Mouse (Mus musculus) adrenal gland, adult 2 months (tissue): ENCODE data around the gene Ptprb. TPM values are rescaled to one million over a fixed set of nuclear protein-coding genes. Genes with fewer than 3 reads are reported as not detected.

ENCODE experiments used
- DNase-seq: peaks from one replicate; pipeline ENCODE4 v3.0.0; 2021
- polyA plus RNA-seq: library from polyadenylated mRNA; depleted of rRNA; stranded (reverse); fragments of >200 nt; gene quantifications from 2 replicates; pipeline ENCODE4 v1.2.3, GENCODE M21; 2012
- total RNA-seq, 2 experiments: library from RNA; stranded (reverse); gene quantifications; 2 replicates each; pipeline ENCODE4 v1.2.3; 2021

The Ptprb gene
- total and polyA plus RNA-seq, 3 experiments: 5.0 to 47.5 (median 36.3) TPM

DNA sequence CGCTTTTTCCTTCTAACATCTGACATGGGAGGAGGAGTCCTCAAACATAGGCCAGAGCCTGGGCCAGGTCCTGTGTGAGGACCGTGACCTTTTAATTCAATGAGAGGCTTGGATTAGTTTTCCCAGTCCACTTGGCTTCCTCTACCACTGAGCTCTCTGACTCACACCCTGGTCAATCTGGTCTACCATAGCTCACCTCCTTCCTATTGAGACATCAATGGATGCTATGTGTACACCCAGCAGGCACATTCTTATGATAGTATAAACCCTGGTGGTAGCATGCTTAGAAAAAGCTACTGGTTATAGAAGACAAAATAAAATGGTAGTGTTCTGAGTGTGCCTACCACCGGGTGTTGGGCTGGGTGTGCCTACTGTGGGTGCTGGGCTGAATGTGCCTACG, 21.1 kb downstream of the Ptprb start:
- no peak for DNase-seq

DNA sequence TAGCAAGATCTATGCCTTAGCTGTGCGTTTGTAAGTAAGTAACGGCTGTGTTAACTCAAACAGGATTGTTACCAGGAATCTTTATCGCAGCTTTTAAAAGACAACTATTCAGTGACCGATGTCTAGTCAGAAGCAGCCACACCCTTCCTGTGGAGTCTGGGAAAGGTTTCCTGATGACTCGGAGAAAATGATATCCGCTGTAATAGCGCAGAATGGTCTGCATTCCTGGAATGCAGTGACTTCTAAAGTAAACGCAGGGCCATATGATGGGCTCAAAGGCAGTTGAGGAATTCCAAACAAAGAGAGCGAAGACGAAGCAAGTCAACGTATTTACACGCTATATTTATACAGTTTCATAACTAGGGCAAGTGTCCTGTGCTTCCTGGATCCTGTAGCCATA, 22.5 kb downstream of the Ptprb start:
- DNase-seq: no peak

DNA sequence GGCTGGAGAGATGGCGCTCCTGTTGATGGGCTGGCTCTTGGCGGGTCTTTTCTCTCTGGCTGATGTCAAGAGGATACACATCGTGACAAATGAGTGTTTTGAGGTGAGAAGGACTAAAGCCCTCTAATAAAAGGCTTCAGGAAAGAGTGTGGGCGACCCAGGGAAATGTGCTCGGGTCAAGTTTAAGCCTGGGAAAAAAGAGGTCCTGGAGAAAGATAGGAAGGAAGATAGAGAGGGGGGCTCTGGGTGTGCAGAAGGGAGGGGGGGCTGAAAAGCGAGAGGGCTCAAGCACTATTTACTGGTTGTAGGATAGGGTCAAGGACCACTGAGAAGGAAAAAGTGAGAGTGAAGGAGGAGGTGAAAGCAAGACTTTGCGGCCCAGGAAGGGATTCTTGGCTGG, 25.5 kb downstream of the Ptprb start:
- no peak for DNase-seq

DNA sequence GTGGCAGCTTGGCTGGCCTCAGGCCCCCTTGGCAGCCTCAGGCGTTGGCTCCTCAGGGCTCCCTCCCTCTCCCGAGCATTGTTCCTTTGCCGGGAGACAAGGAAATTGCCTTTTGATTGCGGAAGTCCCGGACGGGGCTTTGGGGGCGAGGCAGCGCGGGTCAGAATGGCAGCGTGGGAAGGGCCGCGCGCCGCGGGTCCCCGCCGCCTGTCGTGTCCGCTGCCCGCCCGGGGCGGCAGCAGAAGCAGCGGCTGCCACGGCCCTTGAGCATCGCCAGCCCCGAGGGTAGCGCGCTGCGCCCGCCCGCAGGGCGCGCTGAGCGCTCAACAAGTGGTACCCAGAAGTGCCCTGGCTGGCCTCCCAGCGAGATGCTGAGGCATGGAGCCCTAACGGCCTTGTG, 25.9 kb downstream of the Ptprb start:
- peak; percentile 67 for DNase-seq

DNA sequence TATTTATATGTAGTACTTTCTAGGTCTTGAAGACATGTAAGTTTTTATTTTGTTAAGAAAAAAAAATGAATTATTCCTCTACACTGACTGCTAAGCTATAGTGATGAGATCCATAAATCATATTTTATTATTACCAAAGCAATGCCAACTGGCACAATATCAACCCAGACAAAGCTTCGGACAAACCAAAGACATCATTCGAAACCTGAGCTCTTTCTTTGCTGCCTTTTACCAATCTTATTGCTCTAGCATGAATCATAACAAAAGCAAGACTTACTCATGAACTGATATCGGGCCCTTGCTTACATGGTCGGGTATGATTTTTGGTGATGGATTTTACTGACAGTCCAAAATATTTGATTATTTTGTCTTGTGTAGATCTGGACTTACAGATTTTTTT, 29.0 kb downstream of the Ptprb start:
- no peak for DNase-seq

DNA sequence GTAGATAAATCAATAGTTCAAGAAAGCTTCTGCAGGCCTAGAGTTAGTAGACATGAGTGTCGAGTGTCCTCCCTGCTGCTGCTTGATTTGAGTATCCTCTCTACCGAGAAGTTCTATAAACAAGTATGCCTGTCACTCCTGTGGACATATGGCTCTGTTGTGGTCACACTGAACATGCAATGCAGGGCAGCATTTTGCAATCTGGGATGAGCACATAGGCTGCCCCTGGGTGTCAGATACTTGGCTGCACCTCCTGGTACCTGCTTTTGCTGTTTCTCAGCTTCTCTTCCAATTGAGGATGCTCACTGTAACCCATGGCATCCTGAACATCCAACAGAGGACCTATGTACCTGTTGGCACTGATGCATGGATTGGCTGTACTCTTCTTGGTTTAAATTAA, 34.1 kb downstream of the Ptprb start:
- no peak for DNase-seq

DNA sequence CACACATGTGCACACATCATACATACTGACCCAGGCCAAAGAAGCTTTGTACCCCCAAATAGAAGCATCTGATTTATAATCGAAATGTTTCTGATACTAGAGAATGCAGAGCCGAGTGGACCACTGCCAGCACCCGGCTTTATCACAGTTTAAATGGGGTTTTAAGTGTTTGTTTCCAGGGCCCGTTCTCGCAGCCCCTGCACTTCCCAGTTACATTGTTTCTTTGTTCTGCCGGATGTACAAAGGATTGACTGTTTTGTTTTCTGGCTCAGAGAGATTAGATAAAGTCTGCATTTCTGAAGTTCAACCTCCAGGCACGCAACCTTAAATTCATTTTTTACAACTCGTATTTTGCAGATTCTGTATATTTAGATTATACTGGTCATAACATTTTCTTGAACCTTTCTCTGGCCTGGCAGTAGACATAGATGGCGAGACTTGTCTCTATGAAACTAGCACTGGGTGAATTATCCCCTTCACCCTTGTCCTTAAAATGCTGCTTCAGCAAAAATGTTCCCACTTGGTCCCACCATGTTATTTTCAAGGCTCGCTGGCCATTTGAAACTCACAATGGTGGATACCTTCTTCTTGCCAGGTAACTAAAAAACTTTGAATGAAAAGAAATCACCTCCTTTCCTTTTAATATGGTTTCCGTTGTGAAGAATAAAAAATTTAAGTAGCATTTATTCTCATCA, 35.3 kb downstream of the Ptprb start:
- no peak for DNase-seq

DNA sequence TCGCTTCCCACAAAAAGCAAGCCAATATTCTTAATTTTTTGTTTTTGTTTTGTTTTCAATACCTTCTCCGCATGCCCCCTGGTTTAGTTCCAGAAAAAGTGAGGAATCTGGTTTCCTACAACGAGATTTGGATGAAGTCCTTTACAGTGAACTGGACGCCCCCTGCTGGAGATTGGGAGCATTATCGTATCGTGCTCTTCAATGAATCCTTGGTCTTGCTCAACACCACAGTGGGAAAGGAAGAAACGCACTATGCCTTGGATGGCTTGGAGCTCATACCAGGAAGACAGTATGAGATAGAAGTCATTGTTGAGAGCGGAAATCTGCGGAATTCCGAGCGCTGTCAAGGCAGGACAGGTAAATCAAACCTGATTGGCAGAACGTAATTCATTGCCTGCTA, 43.9 kb downstream of the Ptprb start:
- DNase-seq: peak; percentile 72

DNA sequence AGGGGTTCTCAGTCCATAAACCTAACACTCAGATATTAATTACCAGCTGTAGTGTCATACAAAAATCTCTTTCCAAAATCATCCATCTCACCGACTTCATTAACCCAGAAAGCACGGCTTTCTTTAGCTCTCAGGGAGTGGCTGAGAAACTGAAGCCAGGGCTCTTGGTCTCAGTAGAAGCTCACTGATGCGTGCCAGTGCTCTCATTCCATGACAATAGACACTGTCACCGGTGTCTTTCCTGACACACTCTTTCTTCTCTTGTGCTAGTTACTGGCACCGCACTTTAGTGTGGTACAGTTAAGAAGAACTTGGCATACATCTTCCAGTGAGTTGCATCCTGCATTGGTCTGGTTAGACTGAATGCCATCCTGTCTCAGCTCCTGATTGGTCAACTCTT, 53.8 kb downstream of the Ptprb start:
- no peak for DNase-seq

DNA sequence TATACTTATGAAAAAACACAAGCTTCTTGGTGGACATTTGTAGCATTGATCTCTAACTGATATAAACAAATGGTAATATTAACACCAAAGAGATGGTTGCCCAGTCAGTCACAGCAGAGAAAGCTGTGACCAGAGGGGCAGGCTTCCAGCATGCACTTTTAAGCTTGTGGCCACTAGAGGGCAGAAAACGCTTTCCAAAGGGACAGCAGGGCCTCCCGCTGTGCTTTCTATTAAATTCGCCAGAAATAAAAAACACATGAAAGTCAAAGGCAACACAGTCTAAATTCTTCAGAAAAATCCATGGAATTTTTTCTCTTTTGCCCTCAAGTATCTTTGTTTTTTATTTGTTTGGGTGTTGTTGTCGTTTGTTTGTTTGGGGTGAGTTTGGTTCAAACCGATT, 55.1 kb downstream of the Ptprb start:
- peak; percentile 72 for DNase-seq

DNA sequence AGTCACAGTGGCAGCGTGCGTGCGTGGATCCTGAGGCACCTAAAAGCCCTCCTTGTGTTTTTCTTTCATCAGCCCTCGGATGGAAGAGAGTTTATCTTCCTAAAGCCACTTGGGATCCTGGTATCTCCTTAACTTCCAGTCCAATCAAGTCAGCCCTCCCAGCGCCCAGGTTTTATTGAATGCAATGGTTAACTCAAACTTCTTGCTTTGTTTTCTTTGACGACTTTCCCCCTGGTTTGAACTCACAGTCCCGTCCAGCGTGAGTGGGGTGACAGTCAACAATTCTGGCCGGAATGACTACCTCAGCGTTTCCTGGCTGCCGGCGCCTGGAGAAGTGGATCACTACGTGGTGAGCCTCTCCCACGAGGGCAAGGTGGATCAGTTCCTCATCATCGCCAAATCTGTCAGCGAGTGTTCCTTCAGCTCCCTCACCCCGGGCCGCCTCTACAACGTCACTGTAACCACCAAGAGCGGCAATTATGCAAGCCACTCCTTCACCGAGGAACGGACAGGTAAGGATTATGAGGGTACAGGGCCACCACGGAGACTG, 55.7 kb downstream of the Ptprb start:
- no peak for DNase-seq

DNA sequence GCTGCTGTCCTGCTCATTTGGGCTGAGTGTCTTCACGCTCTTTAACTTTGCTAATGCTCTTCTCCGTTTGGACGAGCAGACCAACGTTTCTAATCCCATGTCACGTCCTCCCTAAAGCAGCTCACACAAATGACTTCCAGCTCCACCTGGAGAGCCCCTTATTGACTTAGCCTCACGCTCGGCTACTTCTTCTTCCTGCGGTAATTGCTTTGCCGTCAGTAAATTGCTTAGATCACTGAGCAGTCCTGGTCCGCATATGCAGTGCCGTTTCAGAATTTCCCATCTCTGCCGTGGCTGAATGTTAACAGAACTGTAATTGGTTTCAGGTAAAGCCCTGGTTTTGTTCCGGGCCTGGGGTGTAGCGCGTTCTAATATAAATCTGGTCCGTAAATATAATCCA, 58.3 kb downstream of the Ptprb start:
- no peak for DNase-seq

DNA sequence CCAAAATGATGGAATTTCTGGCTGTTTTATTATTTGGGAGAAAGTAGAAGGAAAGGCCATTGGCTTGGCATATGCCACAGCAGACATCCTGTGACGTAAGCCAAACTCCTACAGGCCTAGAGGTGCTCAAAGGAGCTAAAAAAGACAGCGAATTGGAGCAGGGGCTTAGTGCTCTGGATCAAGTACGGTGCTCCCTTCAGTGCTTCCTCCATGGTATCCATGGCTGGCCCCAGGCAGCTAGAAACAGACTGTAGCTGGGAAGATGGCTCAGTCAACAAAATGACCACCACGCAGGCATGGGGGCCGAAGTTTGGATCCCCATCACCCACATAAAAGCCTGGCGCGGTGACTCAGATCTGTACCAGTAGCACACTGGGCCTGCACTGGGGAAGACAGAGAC, 58.8 kb downstream of the Ptprb start:
- DNase-seq: no peak

DNA sequence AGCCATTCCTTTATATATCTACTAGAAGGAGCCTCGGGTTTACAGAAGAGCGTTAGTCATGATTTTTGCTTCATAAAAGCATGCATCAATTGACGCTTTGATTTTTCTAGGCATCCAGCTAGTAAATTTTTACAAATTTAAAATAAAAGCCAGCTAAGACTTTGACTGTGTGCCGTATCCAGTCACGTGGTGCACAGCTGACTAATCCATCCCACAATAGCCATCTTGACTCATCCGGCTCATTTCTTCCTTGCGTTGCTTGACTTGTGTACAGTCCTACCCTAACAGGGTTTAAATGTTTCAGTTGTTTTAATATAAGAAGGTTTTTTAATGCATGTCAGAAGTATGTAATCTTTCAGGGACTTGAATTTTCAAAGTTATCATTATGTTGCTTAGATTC, 60.0 kb downstream of the Ptprb start:
- no peak for DNase-seq

DNA sequence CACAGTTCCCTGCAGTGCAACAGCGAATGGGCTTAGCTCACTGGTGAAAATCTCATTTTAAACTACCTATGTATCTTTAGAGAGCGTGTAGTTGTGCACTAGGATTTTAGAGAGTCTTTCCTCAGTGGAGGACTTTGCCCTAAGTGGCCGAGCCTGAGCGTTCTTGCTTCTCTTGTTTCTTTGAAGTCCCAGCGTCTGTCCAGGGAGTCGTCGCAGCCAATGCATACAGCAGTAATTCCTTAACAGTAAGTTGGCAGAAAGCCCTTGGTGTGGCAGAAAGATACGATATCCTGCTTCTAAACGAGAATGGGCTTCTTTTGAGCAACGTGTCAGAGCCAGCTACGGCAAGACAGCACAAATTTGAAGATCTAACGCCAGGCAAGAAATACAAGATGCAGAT, 65.9 kb downstream of the Ptprb start:
- DNase-seq: no peak

DNA sequence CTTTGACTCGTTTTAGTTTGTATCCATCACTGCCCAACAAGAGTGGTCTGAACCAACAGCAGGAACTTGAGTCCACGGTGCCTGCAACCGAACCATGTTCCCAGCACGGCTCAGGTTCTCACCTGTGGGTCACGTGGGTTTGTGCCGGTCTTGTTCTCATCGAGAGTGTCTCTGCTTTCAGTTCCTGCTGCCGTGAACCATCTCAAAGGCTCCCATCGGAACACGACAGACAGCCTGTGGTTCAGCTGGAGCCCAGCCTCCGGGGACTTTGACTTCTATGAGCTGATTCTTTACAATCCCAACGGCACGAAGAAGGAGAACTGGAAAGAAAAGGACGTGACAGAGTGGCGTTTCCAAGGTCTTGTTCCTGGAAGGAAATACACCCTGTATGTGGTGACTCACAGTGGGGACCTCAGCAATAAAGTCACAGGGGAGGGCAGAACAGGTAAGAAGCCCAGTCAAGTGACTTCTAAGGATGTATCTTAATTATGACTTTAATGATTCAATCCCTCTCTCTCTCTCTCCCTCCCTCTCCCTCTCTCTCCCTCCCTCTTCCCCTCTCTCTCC, 71.4 kb downstream of the Ptprb start:
- no peak for DNase-seq

DNA sequence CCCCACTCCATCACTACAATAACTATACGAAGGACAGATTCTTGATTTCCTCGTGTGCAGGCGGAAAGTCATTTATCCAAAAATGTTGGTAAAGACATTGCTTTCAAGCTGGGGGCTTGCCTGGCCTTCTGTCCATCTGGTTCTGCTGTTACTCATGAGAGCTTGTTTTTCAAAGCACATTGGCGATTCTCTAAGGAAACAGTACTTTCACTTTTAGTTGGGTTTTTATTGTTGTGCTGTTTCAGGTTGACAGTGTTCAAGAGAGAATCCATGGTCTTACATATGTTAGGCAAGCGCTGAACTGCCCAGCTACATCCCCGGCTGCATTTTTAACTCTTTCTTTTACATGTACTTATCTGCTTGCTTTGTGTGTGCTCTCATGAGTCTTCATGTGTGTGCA, 73.7 kb downstream of the Ptprb start:
- no peak for DNase-seq

DNA sequence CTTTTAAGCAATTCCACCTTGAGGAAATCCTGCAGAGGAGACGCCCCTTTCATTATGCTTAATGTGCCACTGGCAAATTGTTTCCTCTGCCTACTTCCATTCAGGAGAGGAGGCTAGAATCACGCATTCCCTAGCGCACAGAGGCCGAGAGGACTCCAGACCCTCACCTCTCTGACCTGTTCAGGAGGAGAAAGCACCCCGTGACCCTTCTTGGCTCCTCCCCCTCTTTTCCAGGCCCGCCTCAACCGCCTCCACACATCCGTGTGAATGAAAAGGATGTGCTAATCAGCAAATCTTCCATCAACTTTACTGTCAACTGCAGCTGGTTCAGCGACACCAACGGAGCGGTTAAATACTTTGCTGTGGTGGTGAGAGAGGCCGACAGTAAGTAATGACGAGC, 75.2 kb downstream of the Ptprb start:
- DNase-seq: no peak

DNA sequence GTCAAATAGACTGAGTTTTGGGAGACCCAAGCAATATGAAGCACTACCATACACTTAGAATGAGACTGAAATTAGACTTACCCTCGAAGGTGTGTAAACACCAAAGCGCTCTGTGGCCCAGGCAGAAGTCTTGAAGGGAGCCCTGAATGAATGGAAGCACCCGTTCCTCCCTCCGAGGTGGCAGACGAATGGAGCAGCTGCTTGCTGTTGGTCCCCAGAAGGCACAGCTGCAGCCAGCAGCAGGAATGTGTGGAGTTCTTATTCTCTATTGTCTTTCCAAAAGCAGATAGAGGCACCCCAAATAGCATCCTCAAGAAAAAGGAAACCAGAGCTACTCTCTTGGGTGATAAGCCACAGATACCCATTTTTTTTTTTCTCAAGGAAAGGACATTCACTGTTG, 79.0 kb downstream of the Ptprb start:
- DNase-seq: no peak

DNA sequence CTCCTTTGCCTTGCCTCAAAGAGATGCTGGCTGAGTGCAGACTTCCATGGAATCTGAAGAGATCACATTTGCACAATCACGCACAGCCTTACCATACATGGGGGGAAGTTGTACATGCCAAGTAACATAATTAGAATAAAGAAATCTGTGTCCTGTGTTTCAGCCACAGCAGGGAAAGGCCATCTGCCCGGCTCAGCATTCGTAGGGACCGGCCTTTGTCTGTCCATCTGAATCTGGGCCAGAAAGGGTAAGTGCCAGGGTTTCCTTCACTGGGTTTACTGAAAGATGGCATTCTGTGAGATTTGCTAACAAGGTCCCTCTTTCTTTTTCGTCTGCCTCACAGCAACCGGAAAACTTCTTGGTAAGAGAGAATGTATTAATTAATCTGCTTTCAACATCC, 86.9 kb downstream of the Ptprb start:
- no peak for DNase-seq

DNA sequence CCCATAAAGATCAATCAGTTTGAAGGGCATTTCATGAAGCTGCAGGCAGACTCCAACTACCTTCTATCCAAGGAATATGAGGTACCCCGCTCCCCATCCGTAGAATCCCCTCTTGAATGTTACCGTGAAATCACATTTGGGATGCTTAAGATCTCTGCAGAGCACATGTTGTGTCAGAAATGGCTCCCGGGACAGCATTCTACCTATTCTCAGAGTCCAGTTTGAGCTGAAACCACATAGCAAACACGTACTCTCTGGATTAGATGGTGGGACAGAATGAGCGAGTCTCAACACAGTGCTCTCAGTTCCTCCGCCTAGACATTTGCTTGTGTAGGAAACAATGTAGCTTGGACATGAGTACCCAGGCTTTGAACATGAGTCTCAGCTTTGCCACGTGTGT, 87.3 kb downstream of the Ptprb start:
- no peak for DNase-seq

DNA sequence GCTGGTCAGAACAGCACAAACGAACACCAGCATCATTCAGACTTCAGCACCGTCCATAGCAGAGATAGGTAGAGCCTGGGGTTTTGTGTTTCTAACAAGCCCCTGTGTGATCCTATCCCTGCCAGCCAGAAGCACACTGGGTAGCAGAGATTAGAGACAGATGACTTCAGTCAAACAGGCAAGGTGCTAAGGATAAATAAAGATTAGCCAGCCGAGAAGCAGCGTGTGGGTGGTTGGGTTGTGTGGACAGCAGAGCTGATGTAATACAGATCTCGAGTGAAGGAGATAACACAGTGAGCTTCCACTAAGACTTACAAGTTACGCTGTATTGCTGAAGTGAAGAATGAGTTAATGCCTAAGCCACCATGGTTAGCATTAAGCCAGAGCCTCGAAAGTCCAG, 89.4 kb downstream of the Ptprb start:
- DNase-seq: no peak

DNA sequence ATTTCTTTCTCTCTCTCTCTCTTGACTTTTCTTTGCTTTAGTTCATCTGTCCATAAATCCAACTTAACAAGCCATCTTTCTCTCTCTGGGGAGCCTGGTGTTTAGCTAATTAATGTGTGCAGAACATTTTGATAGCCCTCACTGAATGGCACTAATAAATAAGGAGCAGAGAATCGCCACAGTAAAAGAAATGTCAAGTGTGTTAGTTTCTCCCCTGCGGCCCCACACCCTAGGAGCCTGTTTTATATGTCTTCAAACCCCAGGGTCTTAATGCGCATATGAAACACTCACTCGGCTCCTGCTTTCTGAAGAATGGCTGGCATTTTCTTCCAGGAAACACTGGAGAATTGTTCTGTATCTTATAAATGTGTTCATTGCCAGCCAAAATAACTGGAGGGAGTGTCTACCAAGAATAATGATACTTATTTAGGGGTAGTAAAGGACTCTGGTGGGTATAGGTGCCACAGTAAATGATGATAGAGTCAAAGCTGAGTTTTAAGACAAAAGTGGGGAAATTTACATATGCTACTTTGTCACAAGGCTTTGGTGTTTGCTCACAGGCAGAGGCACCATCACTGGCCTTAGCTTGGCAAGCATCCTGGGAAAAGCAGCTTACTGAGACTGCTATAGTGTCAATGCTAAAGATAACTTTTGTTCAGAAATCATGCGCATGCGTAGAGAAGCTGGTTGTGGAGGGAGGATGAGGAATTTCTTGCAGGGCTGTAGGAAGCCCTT, 95.8 kb downstream of the Ptprb start:
- DNase-seq: no peak

DNA sequence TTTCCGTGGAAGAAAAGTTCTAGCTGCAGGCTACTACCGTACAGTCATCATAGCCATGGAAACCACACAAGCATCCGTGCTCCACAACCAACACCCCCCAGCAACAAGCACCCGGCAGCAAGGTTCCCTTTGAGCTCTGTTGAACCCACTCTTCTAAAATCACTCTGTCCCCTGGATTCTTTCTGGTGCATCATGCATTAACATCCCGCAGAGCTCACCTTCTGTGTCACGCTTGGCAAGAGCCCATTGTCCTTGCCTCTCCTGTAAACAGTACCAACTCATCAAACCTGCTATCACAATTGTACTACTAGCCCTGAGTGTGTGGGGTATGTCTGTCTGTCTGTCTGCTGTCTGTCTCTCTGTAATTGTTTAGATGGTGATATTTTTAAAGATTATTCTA, 98.8 kb downstream of the Ptprb start:
- DNase-seq: no peak
